Mouse (Mus musculus): Measurements from ENCODE around the gene Gm4846. TPM values are rescaled to one million over a fixed set of nuclear protein-coding genes. Genes with fewer than 3 reads are reported as not detected.

Gm4846 gene
- polyA plus RNA-seq, 1 experiment from 2014 or later = not detected

- H3K4me1 ChIP-seq (ENCODE audit: control insufficient read depth, insufficient read depth, low read length) = no peaks in the 10 kb centered on the region
- no peak overlapping the region for H3K4me2 ChIP-seq (ENCODE audit: low read depth, low read length)
- no peaks in the 10 kb centered on the region for H3K36me3 ChIP-seq (replicated peaks; ENCODE audit: control insufficient read depth, insufficient read depth, low read depth, low read length)
- DNase-seq (ENCODE audit: low spot score) (no peak), ATAC-seq (replicated peaks; ENCODE audit: insufficient number of reproducible peaks, low FRiP score, low TSS enrichment, low read depth) (no peak)
- WGBS = 94% methylated on average over 4 of the region's 4 CpGs
- no peaks in the 10 kb centered on the region for H3K27me3 ChIP-seq (ENCODE audit: control insufficient read depth, insufficient read depth, low read length)
- no peak overlapping the region for H3K4me3 ChIP-seq (ENCODE audit: low read depth, low read length)
- no peak overlapping the region for H3K9ac ChIP-seq (replicated peaks; ENCODE audit: low read length)
- no peak overlapping the region for H3K27ac ChIP-seq (replicated peaks; ENCODE audit: low read depth, low read length)
- H3K9me3 ChIP-seq (replicated peaks; ENCODE audit: control insufficient read depth, low read length) = no peaks in the 10 kb centered on the region
These were observed 34.8 kb downstream of the Gm4846 start for GRCm38 (mm10) chr1:166462544-166462943.

- ATAC-seq (replicated peaks; ENCODE audit: insufficient number of reproducible peaks, low FRiP score, low TSS enrichment, low read depth) (no peak), DNase-seq (ENCODE audit: low spot score) (no peak)
- no peaks in the 10 kb centered on the region for H3K9me3 ChIP-seq (replicated peaks; ENCODE audit: control insufficient read depth, low read length)
- H3K27ac ChIP-seq (replicated peaks; ENCODE audit: low read depth, low read length) = no peak overlapping the region
- no peaks in the 10 kb centered on the region for H3K36me3 ChIP-seq (replicated peaks; ENCODE audit: control insufficient read depth, insufficient read depth, low read depth, low read length)
- 91% methylated on average over 3 of the region's 3 CpGs for WGBS
- no peaks in the 10 kb centered on the region for H3K27me3 ChIP-seq (ENCODE audit: control insufficient read depth, insufficient read depth, low read length)
- no peak overlapping the region for H3K9ac ChIP-seq (replicated peaks; ENCODE audit: low read length)
- no peaks in the 10 kb centered on the region for H3K4me1 ChIP-seq (ENCODE audit: control insufficient read depth, insufficient read depth, low read length)
- no peak overlapping the region for H3K4me2 ChIP-seq (ENCODE audit: low read depth, low read length)
- no peak overlapping the region for H3K4me3 ChIP-seq (ENCODE audit: low read depth, low read length)
These were observed 55.4 kb downstream of the Gm4846 start for GRCm38 (mm10) chr1:166441992-166442391.

DNA sequence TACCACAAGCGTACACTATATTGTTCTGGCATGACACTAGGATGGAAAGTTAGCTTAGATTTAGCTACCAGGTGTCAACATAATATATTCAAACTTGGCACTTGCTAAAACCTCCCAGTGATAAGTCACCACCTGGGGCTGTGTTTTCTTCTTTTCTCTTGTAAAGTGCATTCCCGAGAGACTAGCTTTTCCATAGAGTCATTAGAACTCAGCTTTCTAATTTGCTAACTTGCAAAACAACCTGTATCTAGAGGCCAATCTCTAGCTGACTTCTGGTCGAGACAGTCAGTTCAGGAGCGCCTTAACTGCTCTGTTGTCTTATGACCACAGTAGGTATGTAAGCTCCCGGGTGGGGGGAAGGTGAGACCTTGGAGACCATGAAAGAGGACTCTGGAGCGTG lies 58.0 kb downstream of the Gm4846 start:
- Histone ChIP-seq H3K36me3 (replicated peaks; ENCODE audit: control insufficient read depth, insufficient read depth, low read depth, low read length) (no peaks in the 10 kb centered on the region), H3K9ac (replicated peaks; ENCODE audit: low read length) (no peak overlapping the region), H3K27ac (replicated peaks; ENCODE audit: low read depth, low read length) (no peak overlapping the region), H3K9me3 (replicated peaks; ENCODE audit: control insufficient read depth, low read length) (no peaks in the 10 kb centered on the region), H3K4me2 (ENCODE audit: low read depth, low read length) (no peak overlapping the region), H3K4me3 (ENCODE audit: low read depth, low read length) (no peak overlapping the region), H3K4me1 (ENCODE audit: control insufficient read depth, insufficient read depth, low read length) (no peaks in the 10 kb centered on the region), H3K27me3 (ENCODE audit: control insufficient read depth, insufficient read depth, low read length) (no peaks in the 10 kb centered on the region)
- 65% methylated on average over 6 of the region's 6 CpGs for WGBS
- no peak for DNase-seq (ENCODE audit: low spot score)
- ATAC-seq (replicated peaks; ENCODE audit: insufficient number of reproducible peaks, low FRiP score, low TSS enrichment, low read depth) = no peak

Other genes starting within 250 kb of the Gm4846 start
- gene Ildr2, start 243.4 kb downstream of the Gm4846 start, polyA plus RNA-seq (2014; fragmentation: Nextera tagmentation; extraction: Ambion mirVana) = 1.5 and 1.6 TPM in 2 replicates
- 76.4 and 81.0 TPM in 2 replicates for gene Tada1, start 118.5 kb downstream of the Gm4846 start, polyA plus RNA-seq (2014; fragmentation: Nextera tagmentation; extraction: Ambion mirVana)
- gene Pogk, start 87.7 kb downstream of the Gm4846 start, polyA plus RNA-seq (2014; fragmentation: Nextera tagmentation; extraction: Ambion mirVana) = 28.1 and 30.1 TPM in 2 replicates
- not detected in 2 replicates for gene Gm4847, start 150.1 kb upstream of the Gm4846 start, polyA plus RNA-seq (2014; fragmentation: Nextera tagmentation; extraction: Ambion mirVana)
- gene Fmo9, start 184.3 kb upstream of the Gm4846 start, polyA plus RNA-seq (2014; fragmentation: Nextera tagmentation; extraction: Ambion mirVana) = not detected in 2 replicates